Mouse (Mus musculus): ENCODE data around the gene Pqlc3. TPM values are rescaled to one million over a fixed set of nuclear protein-coding genes. Genes with fewer than 3 reads are reported as not detected.
A peak's percentile ranks its signal among the peaks of the same experiment; 100 is the strongest.

The Pqlc3 gene
- polyA plus RNA-seq, 1 experiment from 2014 or later = 10.3 TPM

GRCm38 (mm10) chr12:16999146-16999545 lies 1.1 kb downstream of the Pqlc3 start:
- Histone ChIP-seq H3K27me3 (replicated peaks) (no peaks in the 10 kb centered on the region), H3K27ac (no peak overlapping the region), H3K4me3 (replicated peaks) (peak overlapping the region; percentile 56), H3K9me3 (no peaks in the 10 kb centered on the region), H3K36me3 (no peaks in the 10 kb centered on the region; the same call in 1 of the 2 replicates), H3K4me2 (replicated peaks) (peak overlapping the region; percentile 83), H3K9ac (no peak overlapping the region; the same call in 1 of the 2 replicates), H3K4me1 (replicated peaks) (peaks cover 12% of the 10 kb centered on the region)
- WGBS = 10% methylated on average over 10 of the region's 10 CpGs
- ATAC-seq = peak; percentile 13

DNA sequence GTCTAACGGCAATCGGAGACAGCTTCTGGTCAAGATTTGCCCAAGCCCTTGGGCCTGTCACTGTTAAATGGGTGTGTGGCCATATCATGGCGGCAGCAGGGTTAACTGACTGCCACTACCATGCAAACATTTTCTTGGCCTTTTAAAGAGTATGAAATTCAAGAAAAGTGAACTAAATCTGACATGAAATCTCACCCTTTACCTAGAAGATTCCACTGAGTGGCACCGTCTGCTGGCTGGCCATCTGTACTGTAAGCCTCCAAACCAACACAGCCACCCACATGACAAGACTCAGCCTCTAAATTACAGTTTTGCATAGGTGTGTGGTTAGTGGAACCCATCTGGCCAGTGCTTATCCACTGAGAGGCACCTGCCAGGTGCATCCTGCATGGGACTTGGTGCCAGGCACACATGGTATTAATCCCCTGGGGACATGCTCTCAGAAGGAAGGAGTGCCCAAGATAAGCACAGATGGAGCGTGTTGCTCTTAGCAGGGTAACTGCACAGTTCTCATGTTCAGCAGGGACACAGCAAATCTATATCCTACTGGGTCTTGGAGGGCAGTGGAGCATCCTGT lies 3.2 kb downstream of the Pqlc3 start:
- H3K36me3 ChIP-seq = no peaks in the 10 kb centered on the region; the same call in 1 of the 2 replicates
- H3K4me3 ChIP-seq (replicated peaks) = no peak overlapping the region
- no peak overlapping the region for H3K9ac ChIP-seq
- H3K27ac ChIP-seq = no peak overlapping the region
- H3K4me1 ChIP-seq (replicated peaks) = peaks cover 12% of the 10 kb centered on the region
- no peak for ATAC-seq
- H3K4me2 ChIP-seq (replicated peaks) = no peak overlapping the region
- H3K9me3 ChIP-seq = no peaks in the 10 kb centered on the region
- 88% methylated on average over 5 of the region's 5 CpGs for WGBS
- H3K27me3 ChIP-seq (replicated peaks) = no peaks in the 10 kb centered on the region

- Histone ChIP-seq H3K27ac (no peak overlapping the region), H3K4me2 (replicated peaks) (no peak overlapping the region), H3K9me3 (no peaks in the 10 kb centered on the region), H3K36me3 (no peaks in the 10 kb centered on the region; the same call in 1 of the 2 replicates), H3K4me3 (replicated peaks) (no peak overlapping the region), H3K27me3 (replicated peaks) (no peaks in the 10 kb centered on the region), H3K4me1 (replicated peaks) (peaks cover 12% of the 10 kb centered on the region), H3K9ac (no peak overlapping the region)
- no peak for ATAC-seq
- WGBS = 80% methylated on average over 5 of the region's 5 CpGs
Observed at GRCm38 (mm10) chr12:16996281-16996680, 3.9 kb downstream of the Pqlc3 start.

DNA sequence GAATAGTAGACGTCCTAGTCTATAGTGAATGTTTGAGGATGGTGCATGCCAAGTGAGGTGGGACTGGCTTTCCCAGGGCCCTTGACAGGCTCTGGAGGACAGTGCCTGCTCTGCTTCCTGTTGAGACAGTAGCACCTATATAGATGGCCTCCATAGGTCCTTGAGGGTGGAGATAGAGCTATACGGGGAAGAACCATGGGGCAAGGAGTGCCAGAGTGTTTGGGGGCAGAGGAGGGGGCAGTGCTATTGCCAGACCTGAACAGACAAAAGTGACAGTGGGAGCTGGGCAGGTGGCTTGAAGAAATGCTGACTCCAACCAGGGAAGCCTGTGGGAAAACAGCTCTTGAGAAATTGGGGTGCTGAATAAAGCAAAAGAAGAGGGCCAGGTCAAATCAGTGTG lies 5.9 kb downstream of the Pqlc3 start:
- no peak for ATAC-seq
- H3K27ac ChIP-seq = no peak overlapping the region
- peaks cover 4% of the 10 kb centered on the region for H3K4me1 ChIP-seq (replicated peaks)
- H3K4me3 ChIP-seq (replicated peaks) = no peak overlapping the region
- no peak overlapping the region for H3K4me2 ChIP-seq (replicated peaks)
- no peaks in the 10 kb centered on the region for H3K9me3 ChIP-seq
- H3K9ac ChIP-seq = no peak overlapping the region
- no peaks in the 10 kb centered on the region; the same call in 1 of the 2 replicates for H3K36me3 ChIP-seq
- WGBS = 79% methylated on average over 2 of the region's 2 CpGs
- no peaks in the 10 kb centered on the region for H3K27me3 ChIP-seq (replicated peaks)

GRCm38 (mm10) chr12:16992355-16992754 lies 7.9 kb downstream of the Pqlc3 start:
- no peaks in the 10 kb centered on the region for H3K27me3 ChIP-seq (replicated peaks)
- WGBS = 89% methylated on average over 2 of the region's 2 CpGs
- H3K9ac ChIP-seq = no peak overlapping the region
- H3K9me3 ChIP-seq = no peaks in the 10 kb centered on the region
- H3K4me2 ChIP-seq (replicated peaks) = no peak overlapping the region
- no peak overlapping the region for H3K27ac ChIP-seq
- no peak overlapping the region for H3K4me3 ChIP-seq (replicated peaks)
- no peaks in the 10 kb centered on the region; the same call in 1 of the 2 replicates for H3K36me3 ChIP-seq
- no peaks in the 10 kb centered on the region for H3K4me1 ChIP-seq (replicated peaks)
- no peak for ATAC-seq

DNA sequence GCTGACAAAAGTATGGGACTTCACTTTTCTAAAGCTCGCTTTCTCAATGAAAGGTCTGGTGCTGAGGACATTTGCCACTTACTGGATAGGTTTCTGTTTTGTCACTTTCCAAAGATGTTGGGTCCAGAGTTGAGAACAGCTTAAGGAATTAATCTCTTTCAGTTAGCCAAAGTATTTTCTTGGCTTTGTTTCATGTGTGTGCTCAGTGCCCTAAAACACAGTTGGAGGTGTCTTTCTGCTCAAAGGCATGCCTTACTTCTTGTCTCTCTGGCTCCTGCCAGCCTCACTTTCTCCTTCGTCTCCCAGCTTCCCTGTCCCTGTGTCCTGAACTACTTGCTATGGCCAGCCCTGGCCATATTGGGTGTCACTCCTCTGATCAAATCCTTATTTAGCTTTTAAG lies 8.8 kb downstream of the Pqlc3 start:
- H3K27ac ChIP-seq = no peak overlapping the region
- H3K9ac ChIP-seq = no peak overlapping the region
- no peak overlapping the region for H3K4me2 ChIP-seq (replicated peaks)
- 93% methylated on average over 2 of the region's 2 CpGs for WGBS
- no peak for ATAC-seq
- no peak overlapping the region for H3K4me3 ChIP-seq (replicated peaks)
- no peaks in the 10 kb centered on the region; the same call in 1 of the 2 replicates for H3K36me3 ChIP-seq
- no peaks in the 10 kb centered on the region for H3K27me3 ChIP-seq (replicated peaks)
- H3K9me3 ChIP-seq = no peaks in the 10 kb centered on the region
- H3K4me1 ChIP-seq (replicated peaks) = no peaks in the 10 kb centered on the region

- Histone ChIP-seq H3K27ac (no peak overlapping the region), H3K9me3 (no peaks in the 10 kb centered on the region), H3K27me3 (replicated peaks) (no peaks in the 10 kb centered on the region), H3K4me1 (replicated peaks) (no peaks in the 10 kb centered on the region), H3K4me2 (replicated peaks) (no peak overlapping the region), H3K36me3 (peaks cover 3% of the 10 kb centered on the region; the same call in 1 of the 2 replicates), H3K9ac (no peak overlapping the region), H3K4me3 (replicated peaks) (no peak overlapping the region)
- ATAC-seq = no peak
- 89% methylated on average over 1 of the region's 1 CpGs for WGBS
Observed at GRCm38 (mm10) chr12:16985778-16986177, 14.4 kb downstream of the Pqlc3 start.

GRCm38 (mm10) chr12:16977120-16977519 lies 23.1 kb downstream of the Pqlc3 start:
- Histone ChIP-seq H3K27ac (no peak overlapping the region), H3K36me3 (peaks cover 36% of the 10 kb centered on the region)
- ATAC-seq = no peak

GRCm38 (mm10) chr12:16966811-16967210 lies 33.4 kb downstream of the Pqlc3 start:
- H3K9me3 ChIP-seq = no peaks in the 10 kb centered on the region
- H3K9ac ChIP-seq = no peak overlapping the region
- H3K36me3 ChIP-seq = peaks cover 6% of the 10 kb centered on the region; the same call in 1 of the 2 replicates
- no peak overlapping the region for H3K4me2 ChIP-seq (replicated peaks)
- H3K4me3 ChIP-seq (replicated peaks) = no peak overlapping the region
- WGBS = 94% methylated on average over 2 of the region's 2 CpGs
- H3K27me3 ChIP-seq (replicated peaks) = no peaks in the 10 kb centered on the region
- ATAC-seq = no peak
- H3K4me1 ChIP-seq (replicated peaks) = no peaks in the 10 kb centered on the region
- H3K27ac ChIP-seq = no peak overlapping the region

More at GRCm38 (mm10) chr12:16977120-16977519, 23.1 kb downstream of the Pqlc3 start:
- H3K4me2 ChIP-seq (replicated peaks) = no peak overlapping the region
- H3K9ac ChIP-seq = no peak overlapping the region
- no peak overlapping the region for H3K4me3 ChIP-seq (replicated peaks)
- no peaks in the 10 kb centered on the region for H3K27me3 ChIP-seq (replicated peaks)
- no peaks in the 10 kb centered on the region for H3K4me1 ChIP-seq (replicated peaks)
- H3K9me3 ChIP-seq = no peaks in the 10 kb centered on the region

DNA sequence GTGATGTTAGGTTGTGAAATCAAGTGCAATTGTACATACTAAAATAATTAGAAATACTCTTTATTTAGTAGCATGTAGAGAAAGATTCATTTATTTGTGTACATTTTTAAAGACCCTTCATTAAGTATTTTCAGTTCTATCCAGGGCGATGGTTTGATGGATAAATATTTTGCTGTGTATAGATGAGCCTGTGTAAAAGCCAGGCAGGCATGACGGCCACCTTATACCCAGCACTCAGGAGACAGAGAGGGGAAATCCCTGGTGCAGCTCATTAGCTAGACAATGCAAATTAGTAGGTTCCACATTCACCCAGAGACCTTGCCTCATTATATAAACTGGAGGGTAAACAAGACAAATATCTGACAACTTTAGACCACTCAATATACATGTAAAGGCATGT lies 36.9 kb downstream of the Pqlc3 start:
- Histone ChIP-seq H3K9me3 (no peaks in the 10 kb centered on the region), H3K4me1 (replicated peaks) (no peaks in the 10 kb centered on the region), H3K4me2 (replicated peaks) (no peak overlapping the region), H3K9ac (no peak overlapping the region), H3K27ac (no peak overlapping the region), H3K27me3 (replicated peaks) (no peaks in the 10 kb centered on the region), H3K4me3 (replicated peaks) (no peak overlapping the region), H3K36me3 (peaks cover 13% of the 10 kb centered on the region)
- no peak for ATAC-seq
- WGBS = 84% methylated on average over 2 of the region's 2 CpGs

- H3K4me3 ChIP-seq (replicated peaks) = no peak overlapping the region
- no peak for ATAC-seq
- H3K4me2 ChIP-seq (replicated peaks) = no peak overlapping the region
- no peak overlapping the region for H3K9ac ChIP-seq
- H3K27ac ChIP-seq = no peak overlapping the region
- H3K36me3 ChIP-seq = peaks cover 17% of the 10 kb centered on the region
- H3K9me3 ChIP-seq = no peaks in the 10 kb centered on the region
- WGBS = 56% methylated on average over 1 of the region's 1 CpGs
- no peaks in the 10 kb centered on the region for H3K27me3 ChIP-seq (replicated peaks)
- no peaks in the 10 kb centered on the region for H3K4me1 ChIP-seq (replicated peaks)
Observed at GRCm38 (mm10) chr12:16958851-16959250, 41.4 kb downstream of the Pqlc3 start.

DNA sequence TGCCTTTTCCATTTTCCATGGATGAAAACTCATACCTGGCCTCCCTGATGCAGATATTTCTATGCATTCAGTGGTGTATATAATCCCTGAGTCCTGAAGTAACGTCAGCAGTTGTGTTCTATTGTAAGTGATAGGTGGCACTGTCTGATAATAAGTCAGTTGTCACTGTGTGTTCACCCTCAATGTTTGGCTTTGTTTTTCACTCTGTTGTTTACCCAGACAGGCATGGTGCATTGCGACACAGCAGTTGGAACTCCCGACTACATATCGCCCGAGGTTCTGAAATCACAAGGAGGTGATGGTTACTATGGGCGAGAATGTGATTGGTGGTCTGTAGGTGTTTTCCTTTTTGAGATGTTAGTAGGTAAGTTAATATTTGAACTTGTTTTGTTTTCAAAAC lies 52.0 kb downstream of the Pqlc3 start:
- Histone ChIP-seq H3K4me2 (replicated peaks) (no peak overlapping the region), H3K9me3 (no peaks in the 10 kb centered on the region), H3K4me1 (replicated peaks) (no peaks in the 10 kb centered on the region), H3K9ac (no peak overlapping the region), H3K4me3 (replicated peaks) (no peak overlapping the region), H3K27me3 (replicated peaks) (no peaks in the 10 kb centered on the region), H3K27ac (no peak overlapping the region), H3K36me3 (0 out of 2 replicates have a peak, but pooled peaks cover 2% of the 10 kb centered on the region)
- no peak for ATAC-seq
- WGBS = 90% methylated on average over 6 of the region's 6 CpGs

DNA sequence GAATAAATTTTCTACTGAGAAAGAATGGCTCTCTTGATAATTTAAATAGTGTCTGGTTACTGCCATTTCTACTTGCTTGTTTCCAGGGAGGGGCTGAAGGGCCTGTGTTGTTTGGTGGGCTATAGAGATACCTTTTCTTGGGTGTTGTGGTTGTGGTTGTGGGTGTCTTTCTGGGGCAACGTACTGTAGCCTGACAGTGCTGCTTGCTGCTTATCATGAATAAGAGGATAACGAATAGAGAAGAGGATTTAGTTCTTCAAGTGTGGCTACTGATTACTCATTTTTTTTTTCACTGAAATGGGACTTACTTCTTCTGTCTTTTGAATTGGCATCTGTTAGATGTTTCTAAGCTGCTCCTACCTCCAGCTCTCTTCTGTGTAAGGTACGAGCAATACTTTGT lies 58.2 kb downstream of the Pqlc3 start:
- H3K27me3 ChIP-seq (replicated peaks) = no peaks in the 10 kb centered on the region
- H3K4me2 ChIP-seq (replicated peaks) = no peak overlapping the region
- ATAC-seq = no peak
- no peaks in the 10 kb centered on the region for H3K36me3 ChIP-seq
- H3K27ac ChIP-seq = no peak overlapping the region
- H3K9me3 ChIP-seq = no peaks in the 10 kb centered on the region
- H3K9ac ChIP-seq = no peak overlapping the region
- no peak overlapping the region for H3K4me3 ChIP-seq (replicated peaks)
- no peaks in the 10 kb centered on the region for H3K4me1 ChIP-seq (replicated peaks)
- WGBS = 82% methylated on average over 3 of the region's 3 CpGs
